Mouse (Mus musculus) C2C12 (cell line): ENCODE measurements around the gene Rnf144b.

Experiments used
- CTCF ChIP-seq: IDR thresholded peaks from one replicate; pipeline ENCODE4 v1.5.1; 2011; ENCODE audit not compliant: control insufficient read depth, insufficient read depth, insufficient read length
- MYOD1 ChIP-seq: IDR thresholded peaks from one replicate; pipeline ENCODE4 v1.6.1; 2011; ENCODE audit warnings: low read depth; ENCODE audit not compliant: control insufficient read depth, insufficient read length

DNA sequence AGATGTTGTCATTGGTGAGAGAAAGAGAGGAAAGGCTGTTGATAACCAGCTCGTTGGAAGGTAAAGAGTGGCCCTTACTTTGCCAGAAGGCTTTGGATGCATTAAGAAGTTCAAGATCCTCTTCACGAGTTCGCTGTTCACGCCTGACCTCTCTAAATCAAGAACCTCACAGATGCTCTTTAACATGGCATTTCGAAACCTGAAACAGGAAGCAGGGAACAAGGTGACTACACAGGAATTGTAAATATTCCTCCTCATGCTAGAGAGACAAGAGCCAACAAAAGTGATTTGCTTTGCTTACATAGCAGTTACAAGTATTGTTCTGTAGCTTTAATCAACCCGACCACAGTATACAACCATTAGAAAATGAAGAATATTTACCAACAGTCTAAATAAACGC is 23.2 kb upstream of the Rnf144b start:
- no peak for TF ChIP-seq CTCF
- no peak for TF ChIP-seq MYOD1
